Mouse (Mus musculus) ES-Bruce4 (cell line): ENCODE results near the gene Trpc1.

Experiments
- CTCF ChIP-seq: IDR thresholded peaks from one replicate; pipeline ENCODE4 v1.8.1; 2011; ENCODE audit warnings: low read depth, low read length
- EP300 ChIP-seq: IDR thresholded peaks from 2 replicates; pipeline ENCODE4 v1.6.1; 2011; ENCODE audit warnings: low read depth, low read length; ENCODE audit not compliant: insufficient read depth
- POLR2A ChIP-seq: IDR thresholded peaks from one replicate; pipeline ENCODE4 v1.8.1; 2011; ENCODE audit warnings: low read length; ENCODE audit not compliant: insufficient read depth

- no peak for TF ChIP-seq CTCF
- no peak for TF ChIP-seq POLR2A
- no peak for TF ChIP-seq EP300
Observed at GRCm38 (mm10) chr9:95795077-95795784, 45.1 kb upstream of the Trpc1 start.
